17 mouse cellular contexts compared by ENCODE assay signal in genomic region chr4:150006991-150007390, GRCm38 (mm10). TPM values are rescaled to one million over a fixed set of nuclear protein-coding genes. Genes with fewer than 3 reads are reported as not detected.
DNase-seq lines count a peak whose midpoint lies in the region; ATAC-seq lines count a peak whose summit lies in the region.
"Had no signal": no experiment of that assay in that cellular context is flagged by ENCODE, and none has a peak within 500 bp of the region (broad histone marks: within the 10 kb centered on the region; RNA-seq: fewer than 3 reads in every experiment).

No protein-coding gene starts in this region.

- H3K4me2 ChIP-seq in stomach, embryonic 15.5 days, result peak overlapping the region; percentile 7; the same call in 1 of the 2 replicates
- H3K4me2 ChIP-seq: embryonic facial prominence, embryonic 12.5 days had no signal

- H3K9me3 ChIP-seq in megakaryocyte, embryonic 14.5 days, result peaks cover 11% of the 10 kb centered on the region
- H3K9me3 ChIP-seq in stomach, embryonic 15.5 days, result no peaks in the 10 kb centered on the region
- H3K9me3 ChIP-seq: embryonic facial prominence, embryonic 12.5 days; hindbrain, embryonic 15.5 days; limb, embryonic 15.5 days; midbrain, embryonic 10.5 days; neural tube, embryonic 15.5 days had no signal

- no peak for ATAC-seq in megakaryocyte, adult 5-6 weeks (ENCODE audit: poor library complexity, severe bottlenecking)
- no peak for ATAC-seq in stomach, embryonic 15.5 days (ENCODE audit: insufficient read depth, low FRiP score, low read depth)
- ATAC-seq in activated CD4-positive, CD25-positive, alpha-beta regulatory T cell, adult 4 months, result no peak

- H3K27ac ChIP-seq in stomach, embryonic 15.5 days, result no peak overlapping the region
- H3K27ac ChIP-seq: embryonic facial prominence, embryonic 12.5 days; midbrain, embryonic 10.5 days; neural tube, embryonic 15.5 days had no signal

- peaks cover 95% of the 10 kb centered on the region for H3K4me1 ChIP-seq in megakaryocyte, embryonic 14.5 days
- peaks cover 50% of the 10 kb centered on the region for H3K4me1 ChIP-seq in stomach, embryonic 15.5 days

- 72% methylated on average over 8 of the region's 8 CpGs for WGBS in stomach, embryonic 15.5 days

- H3K4me3 ChIP-seq in megakaryocyte, embryonic 14.5 days (replicated peaks), result peak overlapping the region; percentile 31
- no peak overlapping the region for H3K4me3 ChIP-seq in stomach, embryonic 15.5 days (replicated peaks)
- H3K4me3 ChIP-seq: embryonic facial prominence, embryonic 12.5 days; midbrain, embryonic 10.5 days; neural tube, embryonic 15.5 days had no signal

- H3K9ac ChIP-seq in stomach, embryonic 15.5 days, result no peak overlapping the region
- H3K9ac ChIP-seq: embryonic facial prominence, embryonic 12.5 days; hindbrain, embryonic 15.5 days; limb, embryonic 15.5 days; neural tube, embryonic 15.5 days had no signal

- H3K36me3 ChIP-seq in megakaryocyte, embryonic 14.5 days (replicated peaks; ENCODE audit: low read length), result peaks cover 19% of the 10 kb centered on the region
- H3K36me3 ChIP-seq in stomach, embryonic 15.5 days, result no peaks in the 10 kb centered on the region
- H3K36me3 ChIP-seq: embryonic facial prominence, embryonic 12.5 days; hindbrain, embryonic 15.5 days; limb, embryonic 15.5 days; midbrain, embryonic 10.5 days; neural tube, embryonic 15.5 days had no signal

- DNase-seq in cerebellum, adult 8-10 months, result peak; percentile 16
- no peak for DNase-seq in cerebellum, adult 9-10 months
- peak; percentile 18 for DNase-seq in kidney, adult 18-20 months
- DNase-seq in kidney, postnatal 36 days, result no peak
- DNase-seq: gastrocnemius, postnatal 36 days; heart, postnatal 10 days; layer of hippocampus, adult 9-11 months had no signal

- no peaks in the 10 kb centered on the region for H3K27me3 ChIP-seq in megakaryocyte, embryonic 14.5 days (replicated peaks)
- H3K27me3 ChIP-seq in stomach, embryonic 15.5 days (replicated peaks), result no peaks in the 10 kb centered on the region
- H3K27me3 ChIP-seq: embryonic facial prominence, embryonic 12.5 days; hindbrain, embryonic 15.5 days; limb, embryonic 15.5 days; neural tube, embryonic 15.5 days had no signal

RNA-seq across cellular contexts. Expression of gene H6pd, which starts 1.8 kb away (rescaled TPM):
- polyA plus RNA-seq in megakaryocyte, embryonic 14.5 days (2012; ENCODE audit: insufficient read depth, low replicate concordance), result 4.4 and 6.8 TPM in 2 replicates
- total RNA-seq in megakaryocyte, adult 5-6 weeks (2015), result 14.4 and 16.1 TPM in 2 replicates
- 26.1 and 32.7 TPM in 2 replicates for total RNA-seq in megakaryocyte, adult 5-6 weeks (2017)
- polyA plus RNA-seq in stomach, embryonic 15.5 days (2015; fragmentation: Nextera tagmentation; extraction: Ambion mirVana), result 14.4 and 15.3 TPM in 2 replicates
- 1 to 10 TPM; 5.3 to 5.4 TPM for polyA plus RNA-seq in activated CD4-positive, CD25-positive, alpha-beta regulatory T cell, adult 4 months (2017; shearing (Covaris generic))

RNA-seq across cellular contexts. Expression of gene Spsb1, which starts 52.1 kb away (rescaled TPM):
- polyA plus RNA-seq in megakaryocyte, embryonic 14.5 days (2012; ENCODE audit: insufficient read depth, low replicate concordance), result 0.75 TPM in 1 of 2 replicates, not detected in the other
- 0.11 TPM in 1 of 2 replicates, not detected in the other for total RNA-seq in megakaryocyte, adult 5-6 weeks (2015)
- total RNA-seq in megakaryocyte, adult 5-6 weeks (2017), result 0.22 TPM in 1 of 2 replicates, not detected in the other
- 15.1 and 15.6 TPM in 2 replicates for polyA plus RNA-seq in stomach, embryonic 15.5 days (2015; fragmentation: Nextera tagmentation; extraction: Ambion mirVana)
- polyA plus RNA-seq in activated CD4-positive, CD25-positive, alpha-beta regulatory T cell, adult 4 months (2017; shearing (Covaris generic)), result 1 to 10 TPM; 4.0 to 6.3 TPM
- total RNA-seq: monocyte, adult 5-6 weeks had no signal

Comparison
In these comparisons a context has a peak if more than half of its experiments do, and no peak if none do; other contexts are left out.
1. DNase-seq: peak in cerebellum, adult 8-10 months (single experiment) and kidney, adult 18-20 months (single experiment); none in cerebellum, adult 9-10 months (single experiment) and kidney, postnatal 36 days (0 of 2).